Mouse (Mus musculus) urinary bladder, adult 2 months (tissue): Measurements from ENCODE around the gene Gm20388. TPM values are rescaled to one million over a fixed set of nuclear protein-coding genes. Genes with fewer than 3 reads are reported as not detected.

ENCODE experiments used
- DNase-seq: peaks from one replicate; pipeline ENCODE4 v3.0.0; 2022; ENCODE audit warnings: low spot score
- polyA plus RNA-seq: library from polyadenylated mRNA; depleted of rRNA; stranded (reverse); fragments of >200 nt; gene quantifications from 2 replicates; pipeline ENCODE4 v1.2.3, GENCODE M21; 2012

The Gm20388 gene
- polyA plus RNA-seq, 1 experiment: 50.2 TPM

DNA sequence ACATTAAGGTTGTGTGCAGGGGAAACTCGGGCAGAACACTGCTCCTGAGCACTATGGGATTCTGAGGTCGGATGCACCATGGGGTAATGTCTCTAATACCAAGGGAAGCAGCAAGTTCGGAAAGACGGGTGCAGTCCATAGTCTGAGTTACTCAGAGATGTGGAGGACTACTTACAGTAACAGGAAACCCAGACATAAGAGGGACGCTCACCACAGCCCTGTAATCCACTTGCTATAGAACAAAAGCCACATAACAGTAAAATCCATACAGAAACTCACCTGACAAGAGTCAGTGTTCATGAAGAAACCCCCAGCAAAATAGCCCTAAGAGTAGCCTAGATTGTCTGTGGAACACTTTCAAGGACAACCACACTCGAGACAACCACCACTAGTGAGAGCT lies 3013.4 kb downstream of the Gm20388 start:
- DNase-seq: no peak

DNA sequence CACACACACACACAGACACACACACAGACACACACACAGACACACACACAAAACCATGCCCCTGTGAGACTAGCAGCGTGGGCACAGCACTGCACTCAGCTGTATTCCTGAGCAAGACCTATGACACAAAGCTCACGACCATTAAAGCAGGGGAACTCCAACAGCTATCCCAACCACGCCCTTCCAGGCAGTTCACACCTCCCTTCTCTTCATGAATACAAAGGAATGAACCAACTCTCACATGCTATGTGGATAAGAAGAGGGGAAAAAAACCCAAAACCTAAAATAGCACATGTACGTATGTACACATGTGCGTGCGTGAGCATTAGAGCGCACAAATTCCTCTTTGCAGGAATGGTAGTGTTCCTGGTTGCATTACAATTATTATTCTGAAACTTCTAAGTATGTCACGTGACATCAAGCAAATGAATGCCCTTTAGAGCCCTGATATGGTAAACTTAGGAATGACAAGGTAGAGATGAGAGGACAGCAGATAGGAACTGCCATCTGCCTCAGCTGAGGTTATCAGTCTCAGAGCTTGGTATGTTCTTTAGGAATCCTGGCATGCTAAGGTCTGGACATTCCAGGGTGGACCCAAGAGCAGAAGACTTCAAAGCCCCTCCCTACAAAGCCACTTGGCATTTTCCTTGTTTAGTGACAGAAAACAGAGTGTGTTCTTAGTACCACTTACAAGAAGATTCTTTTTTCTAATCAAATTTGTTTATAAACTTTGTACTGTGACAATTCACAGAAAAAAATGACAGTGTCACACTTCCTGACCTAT lies 3015.5 kb downstream of the Gm20388 start:
- DNase-seq: no peak

DNA sequence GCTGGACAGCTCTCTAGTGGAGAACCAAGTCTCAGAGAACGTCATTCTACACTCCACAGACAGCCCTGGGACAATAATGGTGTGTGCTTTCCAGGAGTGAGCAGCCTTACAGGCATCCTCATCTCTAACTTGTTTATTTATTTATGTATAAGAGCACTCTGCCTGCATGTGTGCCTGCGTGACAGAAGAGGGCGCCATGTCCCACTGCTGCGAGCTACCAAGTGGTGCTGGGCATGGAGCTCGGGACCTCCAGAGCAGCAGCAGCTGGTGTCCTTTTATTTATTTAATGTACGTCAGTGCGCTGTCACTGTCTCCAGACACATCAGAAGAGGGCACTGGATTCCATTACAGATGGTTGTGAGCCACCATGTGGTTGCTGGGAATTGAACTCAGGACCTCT lies 3016.1 kb downstream of the Gm20388 start:
- DNase-seq: no peak

DNA sequence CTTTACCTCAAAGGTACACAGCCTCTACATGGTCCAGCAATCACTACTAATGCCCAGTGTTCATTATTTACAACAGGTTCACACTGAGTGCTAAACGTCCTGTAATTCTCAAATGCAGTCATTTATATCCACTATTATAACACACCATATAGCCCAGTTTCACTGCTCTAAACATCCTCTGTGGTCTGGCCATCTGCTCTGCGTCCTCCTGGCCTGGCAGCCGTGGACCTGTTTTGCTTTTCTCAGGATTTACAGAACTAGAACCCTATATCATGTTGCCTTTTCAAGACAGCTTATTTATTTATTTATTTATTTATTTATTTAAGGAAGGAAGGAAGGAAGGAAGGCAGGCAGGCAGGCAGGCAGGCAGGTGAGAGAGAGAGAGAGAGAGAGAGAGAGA lies 3017.2 kb downstream of the Gm20388 start:
- no peak for DNase-seq

DNA sequence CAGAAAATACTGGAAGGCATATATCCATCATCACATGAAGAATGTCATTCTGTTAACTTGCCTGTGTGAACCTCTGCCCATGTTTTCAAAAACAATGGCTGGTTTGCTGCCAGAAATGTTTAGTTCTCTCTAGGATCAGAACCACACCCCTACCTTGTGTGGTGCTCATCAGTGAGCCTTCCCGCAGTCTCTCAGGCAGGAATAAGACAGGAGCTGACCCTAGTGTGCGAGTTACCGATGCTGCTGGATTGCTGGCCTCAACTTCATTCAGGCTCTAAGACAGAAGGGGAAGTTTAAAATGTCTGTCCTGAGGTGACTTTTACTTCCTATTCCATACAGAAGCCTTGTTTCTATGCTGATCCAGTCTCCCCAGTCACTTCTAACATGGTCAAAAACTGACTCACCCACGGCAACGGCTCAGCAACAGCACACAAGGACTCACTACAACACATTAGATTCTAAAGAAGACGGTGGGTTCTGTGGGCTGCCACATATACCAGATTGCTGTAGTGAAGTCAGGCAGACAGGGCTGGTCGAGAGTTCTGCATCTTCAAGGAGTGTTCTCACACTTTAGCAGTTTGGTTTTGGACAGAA lies 3018.1 kb downstream of the Gm20388 start:
- no peak for DNase-seq

DNA sequence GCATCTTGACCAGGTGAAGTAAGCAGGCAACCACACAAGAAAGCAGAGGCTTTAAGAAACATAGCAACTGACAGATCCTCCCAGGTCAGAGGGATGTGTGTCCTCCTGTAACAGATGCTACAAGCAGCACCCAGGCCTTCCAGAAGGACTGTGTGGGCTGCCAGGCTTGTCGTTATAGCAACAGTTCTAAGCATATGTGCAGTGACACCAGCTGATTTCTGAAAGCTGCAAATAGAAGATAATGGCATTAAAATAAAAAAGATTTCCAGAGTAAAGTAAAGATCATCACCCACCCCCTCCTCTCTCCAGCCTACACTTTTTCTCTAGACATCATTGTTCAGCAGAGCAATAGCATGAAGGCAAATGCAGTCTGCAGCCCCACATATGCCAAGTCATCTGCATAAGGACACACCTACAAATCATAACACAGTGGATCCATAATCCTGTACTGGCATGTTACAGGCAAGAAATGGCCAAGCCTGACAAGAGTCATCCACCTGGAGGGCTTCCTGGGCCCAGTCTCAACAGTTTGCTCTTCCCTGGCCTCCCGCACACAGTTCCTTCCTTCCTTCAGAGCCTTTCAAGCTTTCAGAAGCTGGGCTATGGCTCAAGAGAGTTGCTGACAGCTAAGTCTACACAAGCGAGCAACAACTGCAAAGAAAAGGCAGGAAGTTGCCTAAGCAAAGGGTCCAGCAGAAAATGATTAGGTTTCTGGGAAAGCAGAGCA lies 3021.4 kb downstream of the Gm20388 start:
- DNase-seq: no peak

DNA sequence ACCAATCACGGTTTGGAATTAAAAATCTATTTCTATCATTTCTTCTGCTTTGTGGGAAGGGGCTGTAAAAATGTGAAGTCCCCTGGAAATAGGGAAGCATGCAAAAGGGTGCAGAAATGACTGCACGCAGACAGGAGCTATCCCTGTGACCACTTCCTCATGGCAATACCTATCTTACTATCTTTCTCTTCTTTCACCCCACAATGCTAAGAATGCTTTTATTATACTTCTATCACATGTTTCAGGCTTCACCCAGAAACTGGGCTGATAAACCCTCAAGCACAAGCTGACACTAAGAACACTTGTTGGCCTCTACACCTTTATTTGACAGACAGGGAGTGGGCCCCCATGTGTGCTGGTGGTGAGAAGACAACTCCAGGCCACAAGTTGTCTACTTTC lies 3021.9 kb downstream of the Gm20388 start:
- DNase-seq: no peak

DNA sequence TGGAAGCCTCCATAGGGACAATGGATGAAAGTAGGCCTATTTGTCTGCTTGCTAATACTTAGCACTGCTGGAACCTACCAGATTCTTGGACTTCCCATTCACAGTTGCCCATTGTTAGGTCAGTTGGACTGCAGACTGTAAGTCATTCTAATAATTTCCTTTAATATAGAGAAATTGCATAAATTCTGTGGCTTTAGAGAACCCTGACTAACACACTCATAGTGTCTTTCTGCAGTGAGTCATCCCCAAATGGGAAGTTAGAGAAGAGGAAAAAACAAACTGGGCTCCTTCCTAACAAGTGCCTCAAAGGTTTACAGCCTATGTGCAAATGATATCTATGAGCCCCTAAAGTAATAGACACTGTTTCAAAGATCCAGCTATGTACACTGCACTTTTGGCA lies 3023.3 kb downstream of the Gm20388 start:
- DNase-seq: no peak

DNA sequence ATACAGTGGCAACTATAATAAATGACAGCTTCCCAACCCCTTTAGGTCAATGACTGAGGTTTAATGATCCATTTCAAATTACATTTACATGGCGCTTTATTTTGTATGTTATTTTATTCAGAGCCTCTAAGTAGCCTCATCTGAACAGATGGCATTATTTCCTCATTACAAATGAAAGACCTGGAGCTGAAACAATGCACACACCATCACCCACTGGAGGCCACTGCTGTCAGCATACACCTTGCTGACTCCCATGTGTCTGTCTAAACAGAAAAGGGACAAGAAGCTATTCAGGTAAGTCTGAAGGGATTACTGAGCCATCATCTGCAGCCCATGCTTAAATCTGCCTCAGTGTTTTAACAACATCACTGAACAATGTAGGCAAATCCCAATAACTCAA lies 3024.5 kb downstream of the Gm20388 start:
- no peak for DNase-seq

DNA sequence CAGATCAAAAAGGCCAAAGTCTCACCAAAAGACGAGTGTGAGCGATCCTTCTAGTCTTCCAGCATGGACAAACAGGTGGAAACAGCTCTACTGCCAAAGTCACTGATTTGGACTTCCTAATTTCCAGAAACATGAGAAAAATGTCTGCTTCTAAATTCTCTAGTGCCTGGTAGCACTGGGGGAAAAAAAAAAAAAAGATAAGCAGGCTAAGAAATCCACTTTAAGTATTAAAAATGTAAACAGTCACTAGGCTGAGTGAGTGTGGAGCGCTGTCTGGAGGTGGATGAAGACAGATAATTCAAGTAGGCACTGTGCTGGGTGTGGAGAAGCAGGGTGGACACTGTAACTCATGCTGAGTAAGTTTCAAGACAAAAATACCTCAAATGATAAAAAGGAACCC lies 3025.3 kb downstream of the Gm20388 start:
- no peak for DNase-seq

DNA sequence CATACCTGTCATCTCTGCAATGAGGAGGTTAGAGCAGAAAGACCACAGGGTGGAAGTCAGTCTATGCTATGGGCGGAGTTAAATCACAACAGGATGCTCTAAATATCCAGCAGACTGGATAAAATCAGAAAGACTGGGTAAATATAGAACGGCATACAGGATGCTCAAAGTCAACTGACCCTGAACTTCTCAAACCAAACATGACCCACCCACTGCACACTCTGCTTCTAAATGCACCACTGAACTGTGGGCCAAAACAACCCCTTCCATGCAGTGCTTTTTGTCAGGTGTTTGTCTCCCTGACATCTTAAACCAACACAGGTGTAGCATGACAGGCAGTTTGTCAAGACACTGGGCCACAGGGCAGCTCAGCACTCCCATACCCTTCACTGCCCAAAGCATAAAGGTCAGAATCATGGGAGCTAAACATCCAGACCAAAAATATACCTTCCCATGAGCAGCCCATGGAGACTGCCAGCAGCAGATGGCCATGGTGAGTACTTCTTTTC lies 3027.0 kb downstream of the Gm20388 start:
- DNase-seq: no peak

DNA sequence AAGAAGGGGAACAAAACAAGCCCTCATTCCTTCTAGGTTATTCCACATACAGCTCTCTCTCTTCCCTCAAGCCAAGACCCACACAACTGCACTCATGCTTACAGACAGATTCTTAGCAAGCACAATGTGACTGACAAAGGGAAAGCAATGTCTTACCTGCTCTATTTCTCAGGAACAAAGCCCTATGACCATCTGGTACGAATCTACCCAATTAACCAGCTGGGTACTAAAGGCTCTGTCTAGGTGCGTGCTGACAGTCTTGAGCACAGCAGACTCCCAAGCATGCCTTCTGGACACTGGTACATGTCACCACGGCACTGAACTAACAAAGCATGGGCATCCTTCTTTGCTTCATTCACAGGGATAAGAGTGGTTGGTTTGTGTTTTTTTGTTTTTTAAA lies 3027.5 kb downstream of the Gm20388 start:
- no peak for DNase-seq

DNA sequence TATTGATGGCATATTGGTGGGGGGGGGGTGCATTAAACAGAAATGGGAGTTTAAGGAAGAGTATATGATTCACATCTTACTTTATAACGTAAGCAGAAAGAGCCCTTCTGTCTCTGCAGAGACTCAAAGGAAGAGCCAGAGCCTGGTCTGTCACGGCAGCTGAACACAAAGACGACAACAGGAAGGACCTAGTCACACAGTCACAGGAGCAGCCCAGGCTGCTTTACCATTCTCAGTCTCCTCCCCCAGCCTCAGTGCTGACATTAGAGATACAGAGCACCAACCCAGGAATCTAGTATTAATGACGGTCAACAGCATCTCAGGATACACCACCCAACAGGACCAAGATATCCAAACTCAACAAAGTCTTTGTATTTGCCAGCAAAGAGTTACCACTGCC lies 3027.9 kb downstream of the Gm20388 start:
- no peak for DNase-seq

DNA sequence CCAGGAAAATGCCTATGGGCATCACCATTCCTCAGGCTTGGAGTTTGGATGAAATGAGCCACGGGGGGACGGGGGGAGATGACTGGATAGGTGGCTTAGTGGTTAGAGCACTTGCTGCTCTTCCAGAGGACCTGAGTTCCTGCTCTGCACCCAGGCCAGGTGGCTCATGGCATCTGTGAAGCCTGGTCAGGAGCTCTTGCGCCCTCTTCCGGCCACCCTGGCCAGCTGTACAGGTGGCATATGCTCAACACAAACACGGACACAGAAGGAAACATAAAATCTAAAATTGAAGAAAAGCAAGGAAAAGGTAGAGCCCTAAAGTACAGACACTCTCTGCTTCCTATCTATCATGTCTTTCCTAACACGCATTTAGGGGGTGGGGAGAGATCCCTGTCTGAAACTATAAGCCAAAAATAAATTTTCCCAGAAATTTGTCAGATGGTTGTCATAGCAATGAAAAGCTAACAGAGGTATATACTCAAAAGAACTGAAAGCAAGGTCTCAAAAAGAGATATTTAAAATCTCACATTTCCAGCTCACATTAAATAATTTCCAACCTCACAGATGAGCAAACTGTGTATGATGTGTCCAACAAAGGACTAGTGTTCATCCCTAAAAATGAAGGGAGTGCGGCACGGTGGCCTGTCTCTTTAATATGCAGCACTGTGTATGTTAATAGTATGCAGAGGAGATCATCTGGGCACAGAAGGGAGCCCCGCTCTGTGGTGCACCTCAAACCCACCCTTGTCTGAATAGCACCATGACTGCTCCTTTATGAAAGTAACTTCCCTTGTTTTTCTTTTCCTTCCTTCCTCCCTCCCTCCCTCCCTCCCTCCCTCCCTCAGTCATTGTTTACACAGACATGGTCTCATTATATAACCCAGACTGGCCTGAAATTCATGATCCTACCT lies 3032.4 kb downstream of the Gm20388 start:
- no peak for DNase-seq

DNA sequence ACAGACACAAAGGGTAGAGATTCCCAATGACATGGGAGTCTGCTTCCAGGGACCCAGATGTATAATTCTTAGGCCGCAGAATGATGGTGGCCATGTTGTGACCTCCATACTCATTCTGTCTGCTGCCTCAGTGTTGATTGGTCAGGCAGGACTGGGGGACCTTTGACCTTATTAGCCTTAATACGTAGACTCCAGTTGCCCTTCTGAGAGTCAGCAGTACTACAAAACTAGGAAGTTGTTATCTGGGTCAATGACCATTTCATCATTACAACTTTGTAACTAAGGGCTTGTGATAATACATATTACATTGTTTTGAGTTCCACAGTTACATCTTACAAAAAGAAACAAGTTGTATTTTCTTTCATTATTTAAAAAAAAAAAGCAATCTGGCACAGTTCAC lies 3035.1 kb downstream of the Gm20388 start:
- no peak for DNase-seq

DNA sequence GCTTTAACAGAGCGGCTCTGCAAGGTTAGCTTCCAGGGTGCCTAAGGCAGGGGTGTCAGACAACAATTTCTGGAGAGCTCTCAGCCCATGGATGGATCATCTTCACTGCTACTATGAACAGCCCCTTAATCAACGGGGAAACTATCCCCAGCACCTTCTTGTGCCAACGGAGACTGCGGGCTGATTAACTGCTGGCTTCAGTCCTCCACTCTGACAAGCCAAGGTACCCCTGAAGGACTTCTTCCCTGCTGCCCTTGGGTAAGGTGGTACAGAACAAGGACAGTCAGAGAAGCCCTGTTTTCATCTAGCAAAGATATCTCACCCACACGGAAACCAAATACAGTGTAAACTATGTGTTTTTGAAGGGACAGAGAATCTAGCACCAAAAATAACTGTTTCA lies 3039.1 kb downstream of the Gm20388 start:
- no peak for DNase-seq

DNA sequence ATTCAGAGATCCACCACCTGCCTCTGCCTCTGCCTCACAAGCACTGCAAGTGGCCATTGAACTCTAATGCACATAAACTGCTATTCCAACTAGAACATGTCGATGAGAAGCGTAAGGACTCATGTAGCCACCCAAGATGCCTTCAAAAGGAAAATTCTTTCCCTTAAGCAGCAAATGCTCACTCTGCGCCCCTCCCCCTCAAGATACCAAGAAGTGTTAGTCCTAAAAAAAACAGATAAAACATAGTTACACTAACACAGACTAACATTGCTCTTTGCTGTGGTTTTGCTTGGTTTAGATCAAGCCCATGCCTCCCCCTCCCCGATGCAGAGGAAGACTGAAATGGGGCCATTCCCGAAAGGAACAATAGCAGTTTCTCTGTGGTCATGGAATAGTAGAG lies 3040.8 kb downstream of the Gm20388 start:
- DNase-seq: no peak

DNA sequence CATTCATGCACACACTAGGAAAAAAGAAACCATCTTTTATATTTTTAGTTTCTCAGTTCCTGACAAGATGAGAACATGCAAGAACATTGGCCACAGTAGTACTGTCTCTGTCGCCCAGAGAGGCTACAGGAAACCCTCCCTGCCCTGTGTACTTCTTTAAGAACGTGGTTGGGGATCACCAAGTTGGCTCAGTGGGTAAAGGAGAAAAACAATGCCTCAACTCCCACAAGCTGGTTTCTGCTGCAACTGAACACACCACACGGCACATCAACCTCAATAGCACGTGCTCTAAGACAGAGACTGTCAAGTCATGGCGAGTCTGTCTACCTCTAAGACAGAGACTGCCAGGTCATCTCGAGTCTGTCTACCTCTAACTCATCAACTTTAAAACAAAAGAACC lies 3042.4 kb downstream of the Gm20388 start:
- DNase-seq: no peak

DNA sequence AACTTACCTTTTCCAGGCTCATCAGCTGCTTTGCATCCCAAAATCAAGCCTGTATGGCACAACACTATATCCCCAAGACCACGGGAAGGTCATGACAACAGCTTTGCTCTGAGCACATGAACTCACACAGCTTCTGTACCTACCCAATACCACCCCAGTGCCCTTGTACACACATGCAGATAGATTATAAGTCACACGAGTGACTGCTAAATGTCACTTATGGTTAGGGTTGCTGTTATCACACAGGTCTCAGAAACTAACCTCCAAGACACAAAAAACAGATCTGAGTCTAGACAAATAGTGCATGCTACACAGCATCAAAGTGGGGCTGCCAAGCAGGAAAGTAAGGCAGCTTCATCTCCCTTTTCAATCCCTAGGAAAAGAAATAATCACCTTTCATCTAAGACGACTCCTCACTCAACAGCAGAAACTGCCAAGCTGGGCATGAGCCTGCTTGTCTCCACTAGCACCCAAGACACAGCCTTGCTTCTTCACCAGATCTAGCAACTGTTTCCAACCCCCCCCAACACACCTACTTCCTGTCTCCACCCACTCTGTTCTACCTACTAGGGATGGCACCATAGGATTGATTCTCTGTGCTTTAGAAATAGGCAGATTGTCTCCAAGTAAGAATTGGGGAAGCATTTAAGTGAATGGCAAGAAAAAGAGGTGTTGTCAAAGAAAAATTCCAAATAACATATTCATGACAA lies 3043.6 kb downstream of the Gm20388 start:
- no peak for DNase-seq

DNA sequence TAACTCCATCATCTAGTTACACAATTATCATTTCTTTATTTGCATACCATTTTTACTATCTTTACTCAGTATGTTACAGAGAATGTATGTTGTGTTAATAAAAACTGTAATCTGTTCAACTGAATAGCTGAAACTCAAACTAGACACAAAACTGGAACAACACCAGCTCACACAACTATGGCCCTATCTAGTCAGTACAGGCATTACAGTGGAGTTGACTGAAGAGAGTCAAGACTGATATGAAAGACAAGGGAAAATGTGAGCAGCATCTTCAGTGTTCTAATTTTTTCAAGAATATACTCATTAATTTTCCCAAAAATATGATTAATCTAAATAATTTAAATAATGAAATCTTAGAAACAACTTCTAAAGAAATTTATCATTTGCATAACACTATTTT lies 3044.6 kb downstream of the Gm20388 start:
- no peak for DNase-seq

DNA sequence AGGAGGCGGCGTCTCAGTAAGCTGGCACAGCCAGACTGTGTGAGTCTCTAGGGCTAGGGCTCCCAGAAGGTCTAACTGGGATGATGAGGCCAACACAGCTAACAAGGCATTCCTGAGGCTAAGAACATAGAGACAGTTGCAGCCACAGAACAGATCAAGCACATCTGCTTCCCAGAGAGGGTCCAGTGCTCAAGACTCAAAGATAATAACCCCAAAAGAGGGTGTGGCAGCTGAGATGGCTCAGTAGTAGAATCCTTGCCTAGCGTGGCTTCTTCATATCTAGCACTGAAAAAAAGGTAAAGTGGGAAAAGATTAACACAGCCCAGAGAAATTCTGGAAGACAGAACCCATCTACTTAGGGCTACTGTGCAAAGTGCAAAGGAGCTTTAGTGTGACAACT lies 3045.4 kb downstream of the Gm20388 start:
- DNase-seq: no peak
